Mouse (Mus musculus) myocyte (in vitro differentiated cells): ENCODE results near the gene Tulp1. TPM values are rescaled to one million over a fixed set of nuclear protein-coding genes. Genes with fewer than 3 reads are reported as not detected.
A peak's percentile ranks its signal among the peaks of the same experiment; 100 is the strongest.

Experiments used
- H3K27me3 ChIP-seq: one replicate; pipeline ENCODE4 v1.6.1; 2011; ENCODE audit not compliant: control insufficient read depth, insufficient read depth, insufficient read length
- H3K36me3 ChIP-seq: one replicate; pipeline ENCODE4 v1.6.1; 2011; ENCODE audit not compliant: control insufficient read depth, insufficient read depth
- H3K4me2 ChIP-seq: one replicate; pipeline ENCODE4 v1.6.1; 2011; ENCODE audit warnings: low read depth, control low read depth
- H3K4me3 ChIP-seq: one replicate; pipeline ENCODE4 v1.5.1; 2011; ENCODE audit warnings: mild to moderate bottlenecking, control low read depth, moderate library complexity
- H3K79me2 ChIP-seq: one replicate; pipeline ENCODE4 v1.6.1; 2011; ENCODE audit not compliant: control insufficient read depth, insufficient read depth
- H3ac ChIP-seq: one replicate; pipeline ENCODE4 v1.6.1; 2011; ENCODE audit not compliant: control insufficient read depth, insufficient read length
- CEBPB ChIP-seq: IDR thresholded peaks from 2 replicates; pipeline ENCODE4 v1.6.1; 2011; ENCODE audit warnings: mild to moderate bottlenecking, moderate library complexity; ENCODE audit not compliant: poor library complexity, insufficient read depth, severe bottlenecking
- E2F4 ChIP-seq: IDR thresholded peaks from one replicate; pipeline ENCODE4 v1.6.1; 2011; ENCODE audit warnings: mild to moderate bottlenecking, control low read depth, moderate library complexity; ENCODE audit not compliant: insufficient read depth
- MAX ChIP-seq: IDR thresholded peaks from one replicate; pipeline ENCODE4 v1.6.1; 2011; ENCODE audit warnings: low read depth, mild to moderate bottlenecking, control low read depth
- MYOD1 ChIP-seq, 3 experiments: IDR thresholded peaks; one replicate each; pipeline ENCODE4 v1.6.1; 2011; ENCODE audit warnings: control low read depth in 2 of 3, low read depth in 2 of 3, mild to moderate bottlenecking in 2 of 3, moderate library complexity in 1 of 3; ENCODE audit not compliant: insufficient read length in 2 of 3, control insufficient read depth in 1 of 3
- MYOG ChIP-seq, 3 experiments: IDR thresholded peaks; one replicate each; pipeline ENCODE4 v1.6.1; 2011; ENCODE audit warnings: control low read depth in 2 of 3, low read depth in 2 of 3, mild to moderate bottlenecking in 2 of 3; ENCODE audit not compliant: insufficient read length in 2 of 3, control insufficient read depth in 1 of 3, insufficient read depth in 1 of 3
- POLR2A ChIP-seq: IDR thresholded peaks from one replicate; pipeline ENCODE4 v1.6.1; 2011; ENCODE audit warnings: low read depth, mild to moderate bottlenecking, control low read depth, moderate library complexity; ENCODE audit not compliant: insufficient read length
- POLR2AphosphoS2 ChIP-seq: IDR thresholded peaks from one replicate; pipeline ENCODE4 v1.6.1; 2011; ENCODE audit warnings: low read depth, control low read depth; ENCODE audit not compliant: insufficient read length
- REST ChIP-seq: IDR thresholded peaks from one replicate; pipeline ENCODE4 v1.6.1; 2011; ENCODE audit warnings: mild to moderate bottlenecking, control low read depth, moderate library complexity; ENCODE audit not compliant: insufficient read depth, insufficient read length
- SRF ChIP-seq: IDR thresholded peaks from one replicate; pipeline ENCODE4 v1.6.1; 2011; ENCODE audit warnings: low read depth; ENCODE audit not compliant: control insufficient read depth, insufficient read length
- TCF12 ChIP-seq: IDR thresholded peaks from one replicate; pipeline ENCODE4 v1.6.1; 2011; ENCODE audit warnings: mild to moderate bottlenecking, control low read depth; ENCODE audit not compliant: poor library complexity, insufficient read depth, severe bottlenecking
- TCF3 ChIP-seq: IDR thresholded peaks from one replicate; pipeline ENCODE4 v1.6.1; 2011; ENCODE audit warnings: low read depth, control low read depth; ENCODE audit not compliant: insufficient read length
- USF1 ChIP-seq: IDR thresholded peaks from one replicate; pipeline ENCODE4 v1.6.1; 2011; ENCODE audit warnings: low read depth, mild to moderate bottlenecking, control low read depth, moderate library complexity
- polyA plus RNA-seq: library from polyadenylated mRNA; unstranded; fragments of >200 nt; fragmentation: generic; extraction: Trizol; gene quantifications from one replicate; pipeline ENCODE4 v1.2.1, GENCODE M21; 2012; ENCODE audit warnings: missing spikeins

Tulp1 gene
- polyA plus RNA-seq, 1 experiment = not detected

DNA sequence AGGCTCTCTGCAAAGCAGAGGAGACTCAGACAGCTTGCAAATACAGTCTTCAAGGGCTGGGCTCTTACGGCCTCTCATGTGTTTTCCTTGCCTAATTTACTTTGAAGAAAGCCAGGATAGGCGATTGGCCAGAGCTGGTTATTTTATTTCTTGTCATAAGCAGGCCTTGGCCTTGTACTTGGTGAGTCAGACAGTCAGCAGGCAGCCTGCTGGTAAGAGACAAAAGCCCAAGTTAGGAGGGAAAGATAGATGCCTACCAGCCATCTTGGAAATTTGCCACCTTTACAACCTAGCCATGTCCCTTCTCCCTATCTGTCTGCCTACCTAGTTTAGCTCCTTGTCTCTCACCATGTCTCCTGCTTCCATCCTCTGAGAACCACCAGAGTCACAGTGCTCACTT, 6.3 kb upstream of the Tulp1 start:
- TF ChIP-seq POLR2A (no peak), USF1 (no peak), MAX (no peak), E2F4 (no peak), SRF (no peak)
- Histone ChIP-seq H3K27me3 (no peaks in the 10 kb centered on the region), H3ac (no peak overlapping the region), H3K4me3 (no peak overlapping the region), H3K4me2 (no peak overlapping the region), H3K79me2 (no peaks in the 10 kb centered on the region), H3K36me3 (no peaks in the 10 kb centered on the region)

DNA sequence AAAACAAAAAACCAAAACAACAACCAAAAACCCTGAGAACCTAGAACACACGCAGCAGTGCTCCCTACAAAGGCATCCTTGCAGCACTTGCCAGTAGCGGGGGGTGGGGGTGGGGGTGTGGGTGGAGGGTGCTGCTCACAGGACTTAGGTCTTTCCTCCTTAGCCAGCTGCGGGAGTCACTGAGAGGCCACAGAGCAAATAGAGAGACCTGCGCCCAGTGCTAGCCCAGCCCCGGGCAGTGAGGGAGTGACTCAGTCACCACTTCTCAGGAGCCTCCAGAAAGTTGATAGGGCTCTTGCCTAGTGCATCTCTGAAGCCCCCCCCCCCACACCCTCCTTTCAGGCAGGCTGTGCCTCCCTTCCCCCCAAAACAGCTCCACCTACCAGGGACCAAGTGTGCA, 4.0 kb upstream of the Tulp1 start:
- Histone ChIP-seq H3K27me3 (peaks cover 3% of the 10 kb centered on the region), H3K79me2 (no peaks in the 10 kb centered on the region), H3ac (no peak overlapping the region), H3K36me3 (no peaks in the 10 kb centered on the region), H3K4me2 (no peak overlapping the region), H3K4me3 (no peak overlapping the region)
- no peak for TF ChIP-seq SRF
- no peak for TF ChIP-seq MYOG (IDR thresholded peaks at IDR 0.05; ENCODE audit: control insufficient read depth in 1 of 3, insufficient read depth in 1 of 3, insufficient read length in 2 of 3, low read depth in 2 of 3)

DNA sequence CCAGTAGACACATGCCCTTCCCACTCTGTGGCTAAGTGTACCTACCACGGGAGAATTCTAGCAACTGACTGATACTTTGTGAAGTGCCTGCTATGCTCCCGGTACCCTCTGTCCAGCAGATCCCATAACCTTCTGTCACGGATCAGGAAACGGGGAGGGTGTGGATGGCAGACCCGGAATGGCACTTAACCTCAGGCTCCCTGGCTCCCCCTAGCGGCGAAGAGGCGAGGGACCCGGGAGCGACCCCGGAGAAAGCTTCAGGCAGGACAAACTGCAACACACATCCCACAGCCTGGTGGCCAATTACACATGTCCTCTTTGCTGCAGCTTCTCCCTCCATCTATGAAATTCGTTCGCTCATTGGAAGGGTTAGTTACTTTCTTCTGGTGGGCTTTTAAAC, 3.4 kb upstream of the Tulp1 start:
- TF ChIP-seq MYOG (IDR thresholded peaks at IDR 0.05; ENCODE audit: control insufficient read depth in 1 of 3, insufficient read depth in 1 of 3, insufficient read length in 2 of 3, low read depth in 2 of 3) (no peak), SRF (peak; percentile 12)

DNA sequence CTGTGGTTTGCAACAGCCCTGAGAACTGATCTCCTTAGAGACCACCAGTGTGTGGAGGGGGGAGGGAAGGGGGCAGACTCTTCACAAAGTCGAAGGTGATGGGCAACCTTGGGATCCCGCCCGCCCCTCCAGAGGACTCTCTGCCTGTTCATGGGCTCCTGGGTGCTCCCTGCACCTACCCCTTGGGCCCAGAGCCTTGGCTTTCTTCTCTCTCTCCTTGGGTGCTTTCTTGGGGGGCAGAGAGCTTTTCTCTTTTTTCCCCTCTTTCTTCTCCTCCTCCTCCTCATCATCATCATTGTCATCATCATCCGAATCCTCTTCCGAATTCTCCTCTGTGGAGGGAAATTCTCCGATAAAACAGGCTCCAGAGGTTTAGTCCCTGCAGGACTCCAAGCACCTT, 1.5 kb downstream of the Tulp1 start:
- TF ChIP-seq SRF (no peak), TCF3 (no peak), CEBPB (no peak), USF1 (no peak), TCF12 (no peak), MAX (no peak), POLR2A (no peak), MYOG (IDR thresholded peaks at IDR 0.05; ENCODE audit: control insufficient read depth in 1 of 3, insufficient read depth in 1 of 3, insufficient read length in 2 of 3, low read depth in 2 of 3) (no peak), REST (no peak), POLR2AphosphoS2 (no peak), MYOD1 (IDR thresholded peaks at IDR 0.05; ENCODE audit: control insufficient read depth in 1 of 3, insufficient read length in 2 of 3, low read depth in 2 of 3) (no peak), E2F4 (no peak)
- Histone ChIP-seq H3K27me3 (peaks cover 7% of the 10 kb centered on the region), H3K79me2 (no peaks in the 10 kb centered on the region), H3K4me3 (no peak overlapping the region), H3ac (no peak overlapping the region), H3K36me3 (no peaks in the 10 kb centered on the region), H3K4me2 (no peak overlapping the region)

More for the DNA sequence above, 3.4 kb upstream of the Tulp1 start:
- Histone ChIP-seq H3K4me2 (peak overlapping the region; percentile 51), H3ac (no peak overlapping the region), H3K4me3 (no peak overlapping the region), H3K27me3 (peaks cover 7% of the 10 kb centered on the region), H3K36me3 (no peaks in the 10 kb centered on the region), H3K79me2 (no peaks in the 10 kb centered on the region)

DNA sequence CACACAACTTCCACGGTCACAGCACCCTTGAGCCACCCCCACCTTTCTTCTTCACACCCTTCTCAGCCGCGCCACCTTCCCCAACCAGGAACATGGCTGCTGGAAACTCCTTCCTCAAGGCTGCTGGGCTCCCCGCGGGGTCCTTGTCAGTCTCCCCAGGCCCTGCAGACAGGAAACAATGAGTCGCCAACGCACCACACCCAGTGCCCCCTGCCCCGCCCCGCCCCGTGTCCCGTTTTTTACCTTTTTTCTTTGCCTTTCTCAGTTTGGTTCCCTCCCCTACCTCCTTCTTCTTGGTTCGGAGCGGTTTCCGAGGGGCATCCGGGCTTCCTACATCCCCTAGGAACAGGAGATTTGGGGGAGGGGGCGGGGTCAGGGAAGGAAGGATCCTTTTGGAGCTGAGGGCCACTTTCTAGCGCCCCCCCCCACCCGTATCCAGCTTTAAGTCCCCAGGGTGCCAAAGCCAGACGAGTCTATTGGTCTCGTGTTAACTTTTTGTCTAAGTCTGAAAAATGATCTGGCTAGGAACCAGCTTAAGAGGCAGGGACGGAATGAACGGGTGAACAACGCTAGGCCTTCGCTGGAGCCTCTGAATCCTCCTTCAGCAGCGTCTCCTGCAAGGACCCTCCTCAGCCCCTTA, 2.2 kb downstream of the Tulp1 start:
- no peaks in the 10 kb centered on the region for H3K36me3 ChIP-seq
- no peak overlapping the region for H3K4me3 ChIP-seq
- peaks cover 7% of the 10 kb centered on the region for H3K27me3 ChIP-seq
- no peak for TF ChIP-seq CEBPB
- no peak for TF ChIP-seq POLR2AphosphoS2
- TF ChIP-seq MYOD1 (IDR thresholded peaks at IDR 0.05; ENCODE audit: control insufficient read depth in 1 of 3, insufficient read length in 2 of 3, low read depth in 2 of 3) = no peak
- TF ChIP-seq MAX = no peak
- no peak for TF ChIP-seq MYOG (IDR thresholded peaks at IDR 0.05; ENCODE audit: control insufficient read depth in 1 of 3, insufficient read depth in 1 of 3, insufficient read length in 2 of 3, low read depth in 2 of 3)
- no peak for TF ChIP-seq REST
- TF ChIP-seq TCF3 = no peak
- TF ChIP-seq USF1 = no peak
- TF ChIP-seq TCF12 = no peak
- no peak for TF ChIP-seq POLR2A
- no peak for TF ChIP-seq SRF
- TF ChIP-seq E2F4 = no peak
- H3K4me2 ChIP-seq = no peak overlapping the region
- no peak overlapping the region for H3ac ChIP-seq
- no peaks in the 10 kb centered on the region for H3K79me2 ChIP-seq
